Mouse (Mus musculus): ENCODE data around the gene Tex13b.
"Not testable (repeated sequence)": the region's sequence is repeated elsewhere in the genome, so short reads cannot be mapped to it uniquely, and the experiment has no call there.

DNA sequence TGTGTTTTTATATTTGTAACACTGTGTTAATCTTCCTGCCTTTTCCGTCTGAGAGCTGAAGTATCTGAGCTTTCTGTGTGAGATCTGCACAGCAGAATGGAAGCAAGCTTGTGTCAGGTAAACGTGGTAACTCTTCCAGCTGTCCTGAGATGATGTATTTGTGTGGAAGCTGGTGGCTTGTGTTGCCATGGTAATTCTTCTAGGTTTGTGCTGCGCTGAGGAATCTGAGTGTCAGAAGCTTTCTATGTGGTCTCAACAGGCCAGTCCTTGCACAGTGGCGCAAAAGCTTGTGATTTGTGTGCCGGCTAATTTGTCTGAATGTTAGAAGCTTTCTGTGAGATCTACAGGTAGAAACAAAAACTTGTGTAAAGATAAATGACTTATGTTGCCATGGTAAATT lies 43.8 kb upstream of the Tex13b start:
- not testable (repeated sequence) for TF ChIP-seq CTCF, EP300 (IDR thresholded peaks at IDR 0.05; ENCODE audit: low read depth)

Measured in heart, postnatal 0 days (tissue).